19 mouse cellular contexts compared by ENCODE assay signal in the genomic region with DNA sequence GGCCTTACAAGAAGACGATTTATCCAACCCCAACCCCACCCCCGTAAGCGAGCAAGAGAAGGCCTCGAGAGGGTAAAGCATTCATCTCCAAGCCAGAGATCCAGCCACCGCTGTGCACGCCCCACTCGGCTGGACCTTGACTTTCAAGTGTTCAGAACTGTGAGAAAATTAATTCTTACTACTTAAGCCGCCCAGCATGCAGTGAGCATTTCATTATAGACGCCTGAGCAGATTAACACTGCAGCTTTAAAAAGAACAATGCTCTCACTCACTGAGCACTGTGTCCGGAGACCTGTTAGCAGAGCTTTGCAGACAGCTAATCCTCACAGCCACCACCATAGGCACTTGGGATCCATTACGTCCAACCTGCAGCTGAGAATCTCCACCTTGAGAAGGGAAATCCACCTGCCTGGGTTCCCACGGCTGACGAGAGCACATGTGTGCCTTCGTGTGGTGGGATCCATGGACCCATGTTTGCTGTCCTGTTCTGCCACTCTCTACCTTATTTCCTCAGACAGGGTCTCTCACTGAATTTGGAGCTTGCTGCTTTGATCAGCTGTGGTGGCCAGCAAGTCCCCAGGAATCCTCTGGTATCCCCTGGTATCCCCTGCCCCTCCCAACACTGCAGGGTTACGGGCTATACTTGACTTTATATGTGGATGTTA.
A peak's percentile ranks its signal among the peaks of the same experiment; 100 is the strongest.
DNase-seq lines count a peak whose midpoint lies in the region; ATAC-seq lines count a peak whose summit lies in the region.
"Had no signal": no experiment of that assay in that cellular context is flagged by ENCODE, and none has a peak within 500 bp of the region (broad histone marks: within the 10 kb centered on the region; RNA-seq: fewer than 3 reads in every experiment).

No protein-coding gene starts in this region.

- H3K27ac ChIP-seq in forebrain, embryonic 11.5 days (ENCODE audit: low read depth, low read length) = no peak overlapping the region
- H3K27ac ChIP-seq in forebrain, embryonic 16.5 days (ENCODE audit: low read length) = no peak overlapping the region
- no peak overlapping the region for H3K27ac ChIP-seq in hindbrain, embryonic 16.5 days (ENCODE audit: low read depth, low read length)
- H3K27ac ChIP-seq in hindbrain, embryonic 13.5 days = no peak overlapping the region
- H3K27ac ChIP-seq in midbrain, embryonic 15.5 days = no peak overlapping the region
- H3K27ac ChIP-seq: heart, embryonic 15.5 days; intestine, embryonic 15.5 days; limb, embryonic 15.5 days; neural tube, embryonic 12.5 days had no signal

- peak; percentile 87 for ATAC-seq in forebrain, embryonic 11.5 days (replicated peaks; ENCODE audit: low FRiP score)
- no peak for ATAC-seq in forebrain, embryonic 16.5 days
- no peak for ATAC-seq in hindbrain, embryonic 16.5 days
- ATAC-seq in hindbrain, embryonic 13.5 days (ENCODE audit: low FRiP score) = no peak
- peak; percentile 66; the same call in 1 of the 2 replicates for ATAC-seq in midbrain, embryonic 15.5 days (replicated peaks)
- ATAC-seq: intestine, embryonic 15.5 days; lung, postnatal 0 days had no signal

- WGBS in forebrain, embryonic 11.5 days = 11% methylated on average over 15 of the region's 15 CpGs
- WGBS in forebrain, embryonic 16.5 days = 14% methylated on average over 15 of the region's 15 CpGs
- WGBS in hindbrain, embryonic 16.5 days = 35% methylated on average over 15 of the region's 15 CpGs
- 38% methylated on average over 15 of the region's 15 CpGs for WGBS in hindbrain, embryonic 13.5 days
- WGBS in midbrain, embryonic 15.5 days = 18% methylated on average over 15 of the region's 15 CpGs

- H3K4me2 ChIP-seq in forebrain, embryonic 11.5 days (ENCODE audit: low read depth, low read length, severe bottlenecking) = no peak overlapping the region
- H3K4me2 ChIP-seq in forebrain, embryonic 16.5 days (ENCODE audit: low read length) = no peak overlapping the region
- no peak overlapping the region for H3K4me2 ChIP-seq in hindbrain, embryonic 16.5 days (ENCODE audit: low read length)
- H3K4me2 ChIP-seq in hindbrain, embryonic 13.5 days = no peak overlapping the region
- H3K4me2 ChIP-seq in midbrain, embryonic 15.5 days = no peak overlapping the region
- H3K4me2 ChIP-seq: heart, embryonic 15.5 days; intestine, embryonic 15.5 days; limb, embryonic 15.5 days; neural tube, embryonic 12.5 days had no signal

- H3K9ac ChIP-seq in forebrain, embryonic 11.5 days (ENCODE audit: low read length) = no peak overlapping the region
- no peak overlapping the region for H3K9ac ChIP-seq in forebrain, embryonic 16.5 days (replicated peaks; ENCODE audit: low read depth, low read length)
- H3K9ac ChIP-seq in hindbrain, embryonic 16.5 days (ENCODE audit: low read depth, low read length) = peak overlapping the region; percentile 32; the same call in 1 of the 2 replicates
- no peak overlapping the region for H3K9ac ChIP-seq in hindbrain, embryonic 13.5 days
- H3K9ac ChIP-seq in midbrain, embryonic 15.5 days = no peak overlapping the region
- H3K9ac ChIP-seq: heart, embryonic 15.5 days; intestine, embryonic 15.5 days; limb, embryonic 15.5 days; neural tube, embryonic 12.5 days had no signal

- no peaks in the 10 kb centered on the region; the same call in 1 of the 2 replicates for H3K9me3 ChIP-seq in forebrain, embryonic 11.5 days (ENCODE audit: control insufficient read depth, low read length)
- no peaks in the 10 kb centered on the region for H3K9me3 ChIP-seq in forebrain, embryonic 16.5 days (ENCODE audit: control insufficient read depth, low read length)
- no peaks in the 10 kb centered on the region for H3K9me3 ChIP-seq in hindbrain, embryonic 16.5 days (ENCODE audit: control insufficient read depth, low read length)
- H3K9me3 ChIP-seq in hindbrain, embryonic 13.5 days = no peaks in the 10 kb centered on the region
- H3K9me3 ChIP-seq in midbrain, embryonic 15.5 days = no peaks in the 10 kb centered on the region
- H3K9me3 ChIP-seq: heart, embryonic 15.5 days; intestine, embryonic 15.5 days; limb, embryonic 15.5 days; neural tube, embryonic 12.5 days had no signal

- peak; percentile 67 for DNase-seq in forebrain, embryonic 11.5 days (ENCODE audit: low spot score)
- DNase-seq in urinary bladder, postnatal 4 days (ENCODE audit: low spot score in 2 of 2) = no peak
- no peak for DNase-seq in ovary, adult 18-20 months (ENCODE audit: low spot score)
- DNase-seq: cerebellum, adult 2 months; gastrocnemius, postnatal 10 days; heart, adult 18-20 months; kidney, adult 9 months; kidney, postnatal 25 days; right cerebral cortex, postnatal 14 days; thymus, adult 2 months had no signal

- H3K27me3 ChIP-seq in forebrain, embryonic 11.5 days (ENCODE audit: control insufficient read depth, insufficient read depth, low read length) = peaks cover 2% of the 10 kb centered on the region; the same call in 1 of the 2 replicates
- H3K27me3 ChIP-seq in forebrain, embryonic 16.5 days (replicated peaks; ENCODE audit: control insufficient read depth, insufficient read depth, low read length) = no peaks in the 10 kb centered on the region
- no peaks in the 10 kb centered on the region for H3K27me3 ChIP-seq in hindbrain, embryonic 16.5 days (replicated peaks; ENCODE audit: control insufficient read depth, insufficient read depth, low read length)
- H3K27me3 ChIP-seq in hindbrain, embryonic 13.5 days = peaks cover 7% of the 10 kb centered on the region; the same call in 1 of the 2 replicates
- H3K27me3 ChIP-seq in midbrain, embryonic 15.5 days (replicated peaks) = peaks cover 15% of the 10 kb centered on the region; the same call in 1 of the 2 replicates
- H3K27me3 ChIP-seq: heart, embryonic 15.5 days; intestine, embryonic 15.5 days; limb, embryonic 15.5 days; neural tube, embryonic 12.5 days had no signal

- H3K36me3 ChIP-seq in forebrain, embryonic 11.5 days (ENCODE audit: control insufficient read depth, insufficient read depth, low read length) = no peaks in the 10 kb centered on the region
- H3K36me3 ChIP-seq in forebrain, embryonic 16.5 days (ENCODE audit: control insufficient read depth, insufficient read depth) = no peaks in the 10 kb centered on the region
- H3K36me3 ChIP-seq in hindbrain, embryonic 16.5 days (ENCODE audit: control insufficient read depth, insufficient read depth, low read length) = no peaks in the 10 kb centered on the region
- H3K36me3 ChIP-seq in hindbrain, embryonic 13.5 days = no peaks in the 10 kb centered on the region
- H3K36me3 ChIP-seq in midbrain, embryonic 15.5 days (replicated peaks) = no peaks in the 10 kb centered on the region
- H3K36me3 ChIP-seq: heart, embryonic 15.5 days; intestine, embryonic 15.5 days; limb, embryonic 15.5 days; neural tube, embryonic 12.5 days had no signal

- H3K4me3 ChIP-seq in forebrain, embryonic 11.5 days (ENCODE audit: low read depth, low read length) = no peak overlapping the region
- H3K4me3 ChIP-seq in forebrain, embryonic 16.5 days (replicated peaks; ENCODE audit: low read length) = no peak overlapping the region
- no peak overlapping the region for H3K4me3 ChIP-seq in hindbrain, embryonic 16.5 days (ENCODE audit: low read length)
- no peak overlapping the region for H3K4me3 ChIP-seq in hindbrain, embryonic 13.5 days
- no peak overlapping the region for H3K4me3 ChIP-seq in midbrain, embryonic 15.5 days
- H3K4me3 ChIP-seq: heart, embryonic 15.5 days; intestine, embryonic 15.5 days; limb, embryonic 15.5 days; neural tube, embryonic 12.5 days had no signal

- no peaks in the 10 kb centered on the region; the same call in 1 of the 2 replicates for H3K4me1 ChIP-seq in forebrain, embryonic 11.5 days (replicated peaks; ENCODE audit: control insufficient read depth, insufficient read depth, low read length)
- H3K4me1 ChIP-seq in forebrain, embryonic 16.5 days (replicated peaks; ENCODE audit: control insufficient read depth, insufficient read depth, low read length) = 0 out of 2 replicates have a peak, but pooled peaks cover 2% of the 10 kb centered on the region
- peaks cover 3% of the 10 kb centered on the region; the same call in 1 of the 2 replicates for H3K4me1 ChIP-seq in hindbrain, embryonic 16.5 days (ENCODE audit: control insufficient read depth, insufficient read depth, low read depth, low read length)
- no peaks in the 10 kb centered on the region for H3K4me1 ChIP-seq in hindbrain, embryonic 13.5 days (replicated peaks)
- peaks cover 4% of the 10 kb centered on the region; the same call in 1 of the 2 replicates for H3K4me1 ChIP-seq in midbrain, embryonic 15.5 days
- H3K4me1 ChIP-seq: heart, embryonic 15.5 days; intestine, embryonic 15.5 days; limb, embryonic 15.5 days had no signal

Comparison
In these comparisons a context has a peak if more than half of its experiments do, and no peak if none do; other contexts are left out.
1. ATAC-seq: peak in forebrain, embryonic 11.5 days (single experiment) and midbrain, embryonic 15.5 days (single experiment); none in forebrain, embryonic 16.5 days (single experiment), hindbrain, embryonic 16.5 days (single experiment) and hindbrain, embryonic 13.5 days (single experiment).